Mouse (Mus musculus) midbrain, embryonic 14.5 days (tissue): ENCODE results near the gene Gzmm. TPM values are rescaled to one million over a fixed set of nuclear protein-coding genes. Genes with fewer than 3 reads are reported as not detected.
A peak's percentile ranks its signal among the peaks of the same experiment; 100 is the strongest.

Source experiments
- ATAC-seq: fragments of 200-750 bp; cut with Nextera tagmentation; 2 replicates; pipeline ENCODE4 v1.8.0; 2017; ENCODE audit warnings: moderate number of reproducible peaks, moderate library complexity; ENCODE audit not compliant: low FRiP score, low TSS enrichment
- DNase-seq: peaks from one replicate; pipeline ENCODE4 v3.0.0-alpha.2; 2015
- H3K27ac ChIP-seq: fragments of 300-500 bp; sonication (generic); replicated peaks from 2 replicates; pipeline ENCODE4 v1.5.1; 2014; ENCODE audit warnings: mild to moderate bottlenecking, low read depth, low read length, moderate library complexity
- H3K27me3 ChIP-seq: fragments of 300-500 bp; sonication (generic); 2 replicates; pipeline ENCODE4 v1.6.1; 2014; ENCODE audit warnings: low read length, control low read depth, mixed read lengths; ENCODE audit not compliant: control insufficient read depth, insufficient read depth
- H3K36me3 ChIP-seq: fragments of 300-500 bp; sonication (generic); 2 replicates; pipeline ENCODE4 v1.6.1; 2014; ENCODE audit warnings: low read length, control low read depth; ENCODE audit not compliant: control insufficient read depth, insufficient read depth
- H3K4me1 ChIP-seq: fragments of 300-500 bp; sonication (generic); 2 replicates; pipeline ENCODE4 v1.6.1; 2014; ENCODE audit warnings: mild to moderate bottlenecking, antibody characterized with exemption, low read length, control low read depth; ENCODE audit not compliant: control insufficient read depth, insufficient read depth
- H3K4me2 ChIP-seq: fragments of 300-500 bp; sonication (generic); 2 replicates; pipeline ENCODE4 v1.6.1; 2014; ENCODE audit warnings: mild to moderate bottlenecking, low read length, moderate library complexity
- H3K4me3 ChIP-seq: fragments of 300-500 bp; sonication (generic); replicated peaks from 2 replicates; pipeline ENCODE4 v1.5.1; 2014; ENCODE audit warnings: low read depth, low read length
- H3K9ac ChIP-seq: fragments of 300-500 bp; sonication (generic); replicated peaks from 2 replicates; pipeline ENCODE4 v1.6.1; 2014; ENCODE audit warnings: mild to moderate bottlenecking, low read length, moderate library complexity
- H3K9me3 ChIP-seq: fragments of 300-500 bp; sonication (generic); 2 replicates; pipeline ENCODE4 v1.6.1; 2016; ENCODE audit warnings: low read length, control low read depth, mixed read lengths; ENCODE audit not compliant: control insufficient read depth
- WGBS: fragments of 180-500 bp; shearing (Covaris S2); extraction: QIAGEN DNeasy Blood & Tissue Kit; methylation state at CpG from one replicate; pipeline ENCODE4 v1.1.7; 2014; 5-methylcytosine and 5-hydroxymethylcytosine counted together
- polyA plus RNA-seq: library from polyadenylated mRNA; unstranded; fragments of >200 nt; fragmentation: Nextera tagmentation; extraction: Ambion mirVana; gene quantifications from 2 replicates; pipeline ENCODE4 v1.2.1, GENCODE M21; 2014

The Gzmm gene
- polyA plus RNA-seq, 1 experiment from 2014 or later = 1.1 TPM

DNA sequence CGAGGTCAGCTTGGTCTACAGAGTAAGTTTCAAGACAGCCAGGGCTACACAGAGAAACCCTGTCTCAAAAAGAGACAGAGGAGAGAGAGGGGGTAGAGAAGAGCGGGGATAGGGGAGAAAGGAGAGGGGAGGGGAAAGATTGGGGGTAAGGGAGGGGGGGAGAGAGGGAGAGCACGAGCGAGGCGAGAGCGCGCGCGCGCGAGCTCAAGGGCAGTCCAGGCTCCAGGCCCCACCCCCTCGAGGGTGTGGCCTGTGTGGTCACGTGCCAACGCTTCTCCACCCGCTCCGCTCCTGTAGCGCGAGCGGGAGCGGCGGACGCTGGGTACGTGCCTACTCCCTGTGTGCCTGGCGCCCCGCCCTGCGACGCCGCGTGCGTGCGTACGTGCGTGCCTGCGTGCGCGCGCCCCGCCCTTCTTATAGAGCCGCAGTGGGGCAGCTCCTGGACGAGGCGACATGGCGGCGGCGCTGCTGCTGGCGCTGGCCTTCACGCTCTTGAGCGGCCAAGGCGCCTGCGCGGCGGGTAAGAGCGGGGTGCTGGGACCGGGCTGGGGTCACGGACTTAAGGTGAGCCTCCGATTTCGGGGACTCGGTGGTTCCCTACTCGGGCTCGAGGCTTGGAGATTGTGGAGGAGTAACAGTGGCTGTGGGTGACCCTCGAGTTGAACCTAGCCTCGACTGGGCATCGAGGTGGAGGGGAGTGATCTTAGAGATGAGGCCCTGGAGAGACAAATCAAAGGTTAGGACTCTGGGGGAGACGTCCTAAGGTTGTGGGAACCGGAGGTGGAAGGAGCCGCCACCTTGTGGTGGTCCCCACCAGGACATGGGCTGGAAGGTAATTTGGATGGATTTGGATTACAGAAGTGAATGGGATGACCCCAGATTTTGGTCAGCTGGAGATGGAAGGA lies 15.5 kb downstream of the Gzmm start, which contains the start of gene Bsg:
Gene Bsg (plus strand): TSS at position 427 of the 905 bp plus-strand sequence.
- ATAC-seq = peak; percentile 97
- Histone ChIP-seq H3K4me1 (peaks cover 26% of the 10 kb centered on the region), H3K9ac (peak within 1 kb of the TSS; percentile 85), H3K27ac (peak within 1 kb of the TSS; percentile 85), H3K4me2 (peak within 1 kb of the TSS; percentile 88), H3K4me3 (peak within 1 kb of the TSS; percentile 74), H3K36me3 (peaks cover 9% of the 10 kb centered on the region), H3K9me3 (no peaks in the 10 kb centered on the region), H3K27me3 (no peaks in the 10 kb centered on the region)
- peak; percentile 100 for DNase-seq
- under 1% methylated on average over 65 of the region's 65 CpGs for WGBS

GRCm38 (mm10) chr10:79704970-79705360 lies 16.1 kb downstream of the Gzmm start:
- Histone ChIP-seq H3K9ac (peak overlapping the region; percentile 85), H3K9me3 (no peaks in the 10 kb centered on the region), H3K36me3 (peaks cover 15% of the 10 kb centered on the region), H3K4me2 (peak overlapping the region; percentile 88), H3K4me3 (peak overlapping the region; percentile 74), H3K4me1 (peaks cover 26% of the 10 kb centered on the region), H3K27me3 (no peaks in the 10 kb centered on the region), H3K27ac (no peak overlapping the region; the same call in 1 of the 2 replicates)
- no peak for DNase-seq
- no peak for ATAC-seq
- WGBS = 6% methylated on average over 10 of the region's 10 CpGs

GRCm38 (mm10) chr10:79705951-79706350 lies 17.1 kb downstream of the Gzmm start:
- 80% methylated on average over 5 of the region's 5 CpGs for WGBS
- Histone ChIP-seq H3K36me3 (peaks cover 25% of the 10 kb centered on the region), H3K9ac (peak overlapping the region; percentile 85), H3K4me3 (peak overlapping the region; percentile 74; the same call in 1 of the 2 replicates), H3K27ac (no peak overlapping the region), H3K9me3 (no peaks in the 10 kb centered on the region), H3K4me2 (peak overlapping the region; percentile 88), H3K4me1 (peaks cover 26% of the 10 kb centered on the region), H3K27me3 (no peaks in the 10 kb centered on the region)
- ATAC-seq (no peak), DNase-seq (no peak)

GRCm38 (mm10) chr10:79706406-79707094 lies 17.7 kb downstream of the Gzmm start:
- no peaks in the 10 kb centered on the region for H3K9me3 ChIP-seq
- peaks cover 26% of the 10 kb centered on the region for H3K4me1 ChIP-seq
- H3K9ac ChIP-seq = no peak overlapping the region; the same call in 1 of the 2 replicates
- peak overlapping the region; percentile 88 for H3K4me2 ChIP-seq
- ATAC-seq = no peak
- no peak overlapping the region for H3K4me3 ChIP-seq
- H3K27ac ChIP-seq = no peak overlapping the region
- no peak for DNase-seq
- WGBS = 91% methylated on average over 5 of the region's 5 CpGs
- H3K36me3 ChIP-seq = peaks cover 31% of the 10 kb centered on the region
- H3K27me3 ChIP-seq = no peaks in the 10 kb centered on the region

DNA sequence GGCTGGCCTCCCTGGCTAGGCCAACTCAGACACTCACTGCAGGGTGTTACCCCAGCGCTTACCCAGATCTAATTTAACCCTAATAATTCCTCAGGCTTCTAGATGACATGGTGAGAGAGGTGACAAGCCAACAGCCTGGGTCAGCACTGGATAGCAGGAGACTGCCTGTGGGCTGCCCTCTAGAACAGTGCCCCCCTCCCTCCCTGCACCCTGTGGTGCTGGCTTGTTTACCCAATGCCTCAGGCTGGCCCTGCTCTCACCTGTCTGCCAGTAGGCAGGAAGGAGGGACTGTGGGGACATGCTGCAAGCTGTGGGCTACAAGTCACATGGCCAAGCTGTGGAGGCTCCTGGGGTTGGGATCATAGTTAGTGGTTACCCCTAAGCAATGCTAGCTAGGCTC lies 18.3 kb downstream of the Gzmm start:
- WGBS = 77% methylated on average over 1 of the region's 1 CpGs
- H3K4me3 ChIP-seq = no peak overlapping the region

GRCm38 (mm10) chr10:79707759-79708158 lies 18.9 kb downstream of the Gzmm start:
- DNase-seq (no peak), ATAC-seq (no peak)
- Histone ChIP-seq H3K4me1 (peaks cover 26% of the 10 kb centered on the region), H3K4me3 (no peak overlapping the region), H3K27me3 (no peaks in the 10 kb centered on the region), H3K27ac (no peak overlapping the region), H3K9ac (no peak overlapping the region), H3K36me3 (peaks cover 38% of the 10 kb centered on the region), H3K9me3 (no peaks in the 10 kb centered on the region), H3K4me2 (no peak overlapping the region)
- WGBS = 75% methylated on average over 4 of the region's 4 CpGs

More for the DNA sequence above, 18.3 kb downstream of the Gzmm start:
- peaks cover 37% of the 10 kb centered on the region for H3K36me3 ChIP-seq
- ATAC-seq = no peak
- DNase-seq = no peak
- no peak overlapping the region for H3K27ac ChIP-seq
- no peaks in the 10 kb centered on the region for H3K27me3 ChIP-seq
- H3K4me1 ChIP-seq = peaks cover 26% of the 10 kb centered on the region
- H3K9ac ChIP-seq = no peak overlapping the region
- H3K4me2 ChIP-seq = 0 out of 2 replicates have a peak overlapping the region, but pooled peaks have one; percentile 88
- no peaks in the 10 kb centered on the region for H3K9me3 ChIP-seq

GRCm38 (mm10) chr10:79708668-79709067 lies 19.8 kb downstream of the Gzmm start:
- no peak overlapping the region for H3K4me2 ChIP-seq
- ATAC-seq (no peak), DNase-seq (no peak)
- H3K4me1 ChIP-seq = peaks cover 26% of the 10 kb centered on the region
- no peak overlapping the region for H3K9ac ChIP-seq
- no peak overlapping the region for H3K27ac ChIP-seq
- no peak overlapping the region for H3K4me3 ChIP-seq
- H3K36me3 ChIP-seq = peaks cover 38% of the 10 kb centered on the region
- 94% methylated on average over 21 of the region's 21 CpGs for WGBS
- no peaks in the 10 kb centered on the region for H3K27me3 ChIP-seq
- no peaks in the 10 kb centered on the region for H3K9me3 ChIP-seq

DNA sequence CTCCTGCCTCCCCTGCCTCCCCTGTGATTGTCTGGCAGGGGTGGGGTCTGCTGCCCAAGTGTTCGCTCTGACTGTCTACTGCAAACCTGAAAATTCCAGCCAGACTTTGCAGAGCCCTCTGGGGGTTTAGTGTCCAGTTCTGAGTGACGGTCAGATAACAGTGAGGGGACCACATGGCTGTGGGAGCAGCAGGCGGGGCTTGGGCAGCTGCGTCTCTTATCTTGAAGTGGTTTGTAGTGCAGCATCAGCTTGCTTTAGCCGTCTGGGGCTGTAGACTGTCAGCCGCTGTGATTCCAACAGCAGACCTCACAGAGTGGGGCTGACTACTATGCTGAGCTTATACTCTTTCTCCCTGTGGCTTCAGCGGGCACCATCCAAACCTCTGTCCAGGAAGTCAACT lies 20.5 kb downstream of the Gzmm start:
- H3K4me1 ChIP-seq = peaks cover 26% of the 10 kb centered on the region
- no peaks in the 10 kb centered on the region for H3K9me3 ChIP-seq
- H3K9ac ChIP-seq = no peak overlapping the region
- WGBS = 83% methylated on average over 7 of the region's 7 CpGs
- H3K27ac ChIP-seq = no peak overlapping the region
- ATAC-seq (no peak), DNase-seq (no peak)
- no peaks in the 10 kb centered on the region for H3K27me3 ChIP-seq
- H3K4me2 ChIP-seq = no peak overlapping the region
- peaks cover 38% of the 10 kb centered on the region for H3K36me3 ChIP-seq
- no peak overlapping the region for H3K4me3 ChIP-seq
